Mouse (Mus musculus) left cerebral cortex, postnatal 4 days (tissue): ENCODE results near the gene Aqp9. TPM values are rescaled to one million over a fixed set of nuclear protein-coding genes. Genes with fewer than 3 reads are reported as not detected.

Experiments used
- DNase-seq: peaks from one replicate; pipeline ENCODE4 v3.0.0-alpha.2; 2022
- intact Hi-C: fragments of 180-260 bp; cut with DNase I; formaldehyde crosslinking; loops from one replicate; pipeline ENCODE4 v1.15.1; 2025
- total RNA-seq, 2 experiments: library from RNA; stranded (reverse); gene quantifications; 2 replicates each; pipeline ENCODE4 v1.2.3; 2021

Gene Aqp9
- 1 to 10 TPM in 1 of 2 experiments, under 1 TPM in 1; 0.87 to 1.5 TPM for total RNA-seq

DNA sequence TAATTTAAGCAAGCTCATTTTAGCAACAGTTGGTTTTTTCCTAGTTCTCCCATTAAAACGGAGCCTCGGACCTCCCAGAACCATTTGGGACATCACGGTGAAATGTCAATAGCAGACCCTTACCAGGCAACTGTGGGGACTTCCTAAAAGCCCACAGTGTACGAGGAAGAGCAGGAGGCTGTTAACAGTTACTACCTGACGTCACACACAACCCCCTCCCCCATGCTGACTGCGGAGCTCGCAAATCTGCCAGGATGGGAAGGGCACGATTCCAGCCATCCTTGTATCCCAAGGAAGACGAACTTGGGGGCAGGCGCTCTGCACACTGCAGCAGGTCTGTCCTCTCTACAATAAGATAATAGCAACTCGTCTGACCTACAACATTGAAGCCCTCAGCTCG lies at the start of gene Aqp9:
Aqp9 (minus strand) TSS at position 172 of the 400 bp plus-strand sequence.
- DNase-seq: peak; percentile 33
- intact Hi-C loops: no loop called here

DNA sequence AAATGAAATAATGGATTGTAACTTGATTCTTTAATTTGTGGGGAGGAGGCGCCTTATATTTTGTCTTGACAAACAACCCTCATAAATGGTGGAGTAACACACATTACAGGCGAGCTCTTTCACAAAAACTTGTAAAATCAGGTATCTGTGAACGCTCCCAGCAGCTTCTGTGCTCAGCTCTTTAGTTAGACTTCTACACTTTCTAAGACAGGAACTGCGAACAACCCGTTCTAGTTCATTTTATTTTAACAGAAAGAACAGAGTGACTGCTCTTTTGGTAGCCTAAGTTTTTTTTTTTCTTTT lies 49.3 kb upstream of the Aqp9 start:
- intact Hi-C loops: loop anchor here (10.0 kb wide), 3 partner anchors 137 to 397 kb away; no protein-coding TSS in a partner anchor
- DNase-seq: no peak

DNA sequence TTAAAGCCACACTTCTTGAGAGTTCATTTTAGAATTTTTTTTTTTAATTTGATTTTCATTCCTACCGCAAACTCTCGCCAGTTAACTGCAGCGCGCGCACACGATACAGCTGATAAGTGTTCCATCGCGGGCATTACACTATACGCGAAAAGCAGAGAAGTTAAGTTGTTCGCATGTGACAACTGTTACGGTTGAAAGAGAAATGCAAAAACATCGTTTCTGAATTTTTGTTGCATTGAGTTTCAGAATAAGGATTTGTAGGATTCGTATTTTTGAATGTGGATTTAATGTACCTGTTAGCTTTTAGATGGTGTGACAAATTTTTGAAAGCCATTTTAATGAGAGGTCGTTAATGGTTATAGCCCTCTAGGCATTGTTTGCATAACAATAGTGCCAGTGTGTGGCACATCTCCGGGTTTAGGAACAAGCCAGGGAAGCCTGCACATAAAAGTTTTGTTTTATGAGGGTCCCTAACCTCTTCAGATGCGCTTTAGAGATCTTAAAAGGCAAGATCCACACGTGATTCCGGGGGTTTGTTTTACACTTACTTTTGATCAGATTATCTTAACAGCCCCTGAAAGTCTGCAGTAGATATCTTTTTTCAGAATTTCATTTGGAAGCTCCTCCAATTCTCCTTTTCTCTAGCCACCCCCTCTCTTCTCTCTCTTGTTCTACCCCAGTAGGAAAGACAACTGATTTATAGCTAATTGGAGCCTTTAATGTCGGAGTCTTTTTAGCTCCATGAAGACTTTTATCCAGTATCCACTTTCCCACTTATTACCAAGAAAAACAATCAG lies 48.7 kb upstream of the Aqp9 start:
- intact Hi-C loops: loop anchor here (10.0 kb wide), 3 partner anchors 138 to 398 kb away; no protein-coding TSS in a partner anchor
- DNase-seq: no peak

DNA sequence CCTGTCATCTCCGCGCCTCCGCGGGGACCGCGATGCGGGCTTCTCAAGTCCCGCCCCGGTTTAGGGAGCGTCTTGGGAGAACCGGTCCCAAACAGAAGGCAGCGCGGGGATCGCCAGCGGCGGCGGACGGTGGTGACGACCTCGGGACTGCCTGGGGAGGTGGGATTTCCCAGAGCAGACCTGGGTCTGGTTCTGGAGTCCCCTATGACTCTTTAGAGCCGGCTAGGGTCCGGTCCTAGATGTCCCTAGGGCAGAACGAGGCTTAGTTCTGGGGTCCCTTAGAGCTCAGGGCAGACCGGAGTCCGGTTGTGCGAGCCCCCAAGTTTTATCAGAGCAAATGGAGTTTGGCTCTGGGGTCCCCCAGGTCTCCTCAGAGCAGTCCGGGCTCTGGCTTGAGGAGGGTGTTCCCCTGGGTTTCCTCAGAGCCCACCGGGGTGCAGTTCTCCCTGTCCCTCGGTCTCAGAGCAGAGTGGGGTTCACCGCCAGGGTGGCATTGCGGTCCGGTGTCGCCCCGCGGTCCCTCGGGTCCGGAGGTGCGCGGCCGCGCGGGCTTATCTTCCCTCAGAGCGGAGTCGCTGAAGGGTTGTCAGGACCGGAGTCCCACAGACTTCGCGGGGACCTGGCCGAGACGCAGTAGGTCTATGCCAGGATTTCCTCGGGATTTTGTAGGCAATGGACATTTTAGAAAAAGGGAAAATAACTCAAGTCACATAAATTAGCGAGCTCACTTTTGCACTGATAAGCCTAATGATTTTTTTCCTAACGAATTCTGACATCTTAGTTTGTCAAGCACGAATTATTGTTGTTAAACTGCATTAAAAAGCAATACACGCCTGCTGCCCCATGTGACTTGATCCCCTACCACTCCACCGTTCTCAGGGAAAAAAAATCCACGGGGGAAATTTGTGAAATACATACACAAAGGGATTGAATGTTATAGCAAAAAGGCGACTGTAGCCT lies 47.8 kb upstream of the Aqp9 start:
- peak; percentile 12 for DNase-seq
- intact Hi-C loops: loop anchor here (10.0 kb wide), 3 partner anchors 138 to 398 kb away; no protein-coding TSS in a partner anchor

DNA sequence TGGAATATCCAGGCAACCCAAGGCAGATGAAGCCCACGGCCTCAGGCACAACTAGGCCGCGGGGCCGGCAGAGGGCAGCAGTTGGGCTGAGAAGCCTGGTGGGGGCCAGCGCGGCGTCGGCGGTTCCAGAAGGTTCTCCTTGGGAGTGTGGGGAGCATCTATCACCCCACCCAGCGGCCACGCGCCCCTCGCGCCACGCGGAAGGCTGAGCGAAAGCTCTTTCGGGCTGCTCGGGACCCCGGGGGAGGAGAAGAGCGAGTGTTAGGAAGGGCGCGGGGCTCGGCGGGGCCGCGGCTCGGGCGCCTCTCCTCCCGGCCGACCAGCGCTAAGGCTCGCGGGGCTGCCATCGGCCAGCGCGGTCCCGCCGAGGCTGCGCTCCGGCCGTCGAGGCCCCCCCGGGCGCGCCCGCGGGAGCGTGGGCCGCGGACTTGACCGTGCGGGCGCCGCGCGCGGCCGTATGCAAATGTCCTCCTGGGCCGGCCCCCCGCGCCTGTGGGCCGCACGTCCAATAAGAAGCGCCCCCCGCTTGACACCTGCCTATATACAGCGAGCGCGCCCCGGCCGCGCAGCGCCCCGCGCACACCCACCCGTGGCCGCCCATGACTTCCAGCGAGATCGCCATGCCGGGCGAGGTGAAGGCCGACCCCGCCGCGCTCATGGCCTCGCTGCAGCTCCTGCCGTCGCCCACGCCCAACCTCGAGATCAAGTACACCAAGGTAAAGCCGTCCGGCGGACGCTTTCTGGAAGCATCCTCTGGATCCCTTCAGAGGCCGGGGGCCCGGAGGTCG lies 47.0 kb upstream of the Aqp9 start, which contains the start of gene Aldh1a2:
Aldh1a2 (plus strand) TSS at position 542 of the 788 bp plus-strand sequence.
- intact Hi-C loops: loop anchor here (10.0 kb wide), 3 partner anchors 139 to 399 kb away; no protein-coding TSS in a partner anchor

DNA sequence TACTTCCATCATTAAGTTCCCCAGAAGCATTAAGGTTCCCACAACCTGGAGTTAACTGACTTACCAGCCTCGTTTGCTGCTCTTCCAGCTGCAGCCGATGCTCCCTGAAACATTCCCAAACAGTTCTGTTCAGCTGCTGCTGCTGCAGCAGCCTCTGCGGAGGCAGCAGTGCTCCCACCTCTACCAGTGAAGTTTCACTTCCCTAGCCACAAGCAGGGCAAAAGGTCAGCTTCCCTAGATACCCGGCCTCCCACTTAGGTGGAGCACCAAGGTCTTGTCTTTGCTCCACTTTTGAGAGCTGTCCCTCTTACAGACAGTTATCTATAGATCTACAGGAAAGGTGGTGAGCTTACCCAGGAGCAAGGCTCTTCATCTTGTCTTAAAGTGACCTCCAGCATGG lies 45.2 kb upstream of the Aqp9 start:
- intact Hi-C loops: loop anchor here (10.0 kb wide), 3 partner anchors 141 to 401 kb away; no protein-coding TSS in a partner anchor
- DNase-seq: no peak

More for the DNA sequence above, 47.0 kb upstream of the Aqp9 start, which contains the start of gene Aldh1a2:
- peak; percentile 72 for DNase-seq

DNA sequence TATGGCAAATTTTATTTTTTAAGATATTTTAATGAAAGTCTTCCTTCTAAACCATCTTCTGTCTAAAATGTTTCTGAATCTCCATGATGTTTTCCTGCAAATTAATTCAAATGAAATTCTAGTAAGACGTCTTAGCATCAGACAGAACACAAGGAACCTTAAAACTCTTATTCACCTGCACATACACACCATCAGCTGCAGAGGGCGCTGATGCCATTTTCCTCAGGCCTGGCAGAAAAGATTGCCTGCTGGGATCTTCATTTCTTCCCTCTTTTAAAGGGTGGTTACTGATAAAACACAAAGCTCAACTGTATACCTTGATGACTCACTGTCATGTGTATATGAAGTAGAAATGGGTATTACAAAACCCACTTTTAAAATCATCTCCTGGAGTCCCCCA lies 42.4 kb upstream of the Aqp9 start:
- intact Hi-C loops: loop anchor here (10.0 kb wide), 3 partner anchors 144 to 404 kb away; no protein-coding TSS in a partner anchor
- DNase-seq: peak; percentile 21

DNA sequence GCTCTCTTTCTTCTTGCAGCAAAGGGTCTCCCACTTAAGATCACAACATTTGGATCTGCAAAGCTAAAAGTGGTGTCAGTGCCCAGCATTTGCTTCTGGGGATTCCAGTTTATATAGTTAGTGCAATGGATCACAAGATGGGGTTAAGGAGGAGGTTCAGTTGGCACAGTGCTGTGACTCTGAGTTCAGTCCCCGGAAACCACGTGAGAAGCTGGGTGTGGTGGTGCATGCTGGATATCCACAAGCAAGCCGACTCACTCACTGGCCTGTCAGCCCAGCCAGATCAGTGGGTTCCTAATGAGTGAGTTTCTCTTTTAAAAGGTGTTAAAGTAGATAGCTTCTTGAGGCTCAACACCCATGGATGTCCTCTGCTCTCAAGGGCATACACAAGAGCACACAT lies 40.8 kb upstream of the Aqp9 start:
- no peak for DNase-seq
- intact Hi-C loops: no loop called here

DNA sequence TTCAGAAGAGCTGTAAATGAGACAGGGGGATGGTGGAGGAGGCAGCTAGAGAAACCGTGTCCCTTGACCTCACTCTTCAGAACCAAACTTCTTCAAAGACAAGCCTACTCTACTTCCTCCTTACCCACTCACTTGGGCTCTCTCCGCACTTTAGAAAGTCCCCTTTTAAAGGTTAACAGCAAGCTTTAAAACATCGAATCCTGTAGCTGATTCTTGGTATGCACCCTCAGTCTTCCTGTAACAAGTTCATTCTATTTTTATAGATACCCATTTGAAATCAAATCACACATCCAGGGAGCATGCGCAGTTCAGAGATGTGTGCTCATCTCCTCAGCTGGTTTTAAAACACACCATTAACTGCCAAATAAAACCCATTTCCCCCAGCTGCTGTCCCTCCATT lies 33.8 kb upstream of the Aqp9 start:
- DNase-seq: no peak
- intact Hi-C loops: no loop called here

DNA sequence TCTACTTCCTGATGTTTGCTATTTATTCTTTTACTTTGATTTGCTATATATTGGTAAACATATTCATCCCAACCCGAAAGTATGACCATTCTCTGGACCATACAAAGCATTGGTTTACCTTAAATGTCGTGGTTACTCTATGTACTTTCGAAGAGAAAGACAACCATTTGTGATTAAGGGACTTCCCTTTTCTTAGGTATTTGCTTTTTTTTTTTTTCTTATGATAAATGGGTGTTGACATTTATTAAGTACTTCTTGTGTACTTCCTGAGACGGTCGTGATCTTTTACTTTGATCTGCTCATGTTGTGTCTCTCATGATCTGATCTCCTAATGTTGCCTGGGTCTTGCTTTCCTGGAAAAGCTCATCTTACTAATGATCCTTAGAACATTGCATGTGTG lies 30.3 kb upstream of the Aqp9 start:
- intact Hi-C loops: no loop called here
- no peak for DNase-seq

DNA sequence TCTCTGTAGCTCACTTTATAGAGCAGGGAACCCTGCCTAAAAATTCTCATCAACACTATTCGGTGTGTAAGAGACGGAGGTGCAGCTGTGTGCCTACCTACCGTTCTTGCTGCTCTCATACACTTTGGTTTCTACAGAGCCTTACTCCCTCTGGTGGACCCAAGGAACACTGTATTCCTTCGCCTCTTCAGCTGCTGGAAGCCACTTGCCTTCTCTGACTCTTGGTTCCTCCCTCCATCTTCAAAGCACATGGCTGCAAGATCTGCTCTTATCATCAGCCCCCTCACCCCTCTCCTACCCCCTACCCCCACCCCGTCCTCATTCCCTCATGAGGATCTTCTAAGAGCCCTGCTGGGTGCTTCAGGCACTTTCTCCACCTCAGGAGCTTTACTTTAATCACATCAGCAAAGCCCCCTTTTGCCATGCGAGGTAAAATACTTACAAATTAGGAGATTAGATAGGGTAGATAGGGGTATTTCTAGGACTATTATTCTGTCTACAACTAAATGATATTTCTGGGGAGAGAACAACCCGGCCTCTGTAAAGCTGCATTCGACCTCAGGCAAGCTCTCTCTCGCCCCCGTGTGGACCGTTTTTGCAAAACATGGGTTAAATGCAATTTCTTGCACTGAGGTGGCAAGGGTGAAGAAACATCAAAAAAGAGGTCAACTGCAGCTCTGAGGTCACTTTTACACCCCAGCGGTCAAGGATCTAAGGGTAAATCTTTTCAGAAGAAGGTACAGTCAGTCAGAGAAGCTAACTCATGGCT lies 20.3 kb upstream of the Aqp9 start:
- intact Hi-C loops: loop anchor here (10.0 kb wide), 1 partner anchor 54 kb away; no protein-coding TSS in a partner anchor
- DNase-seq: peak; percentile 68

DNA sequence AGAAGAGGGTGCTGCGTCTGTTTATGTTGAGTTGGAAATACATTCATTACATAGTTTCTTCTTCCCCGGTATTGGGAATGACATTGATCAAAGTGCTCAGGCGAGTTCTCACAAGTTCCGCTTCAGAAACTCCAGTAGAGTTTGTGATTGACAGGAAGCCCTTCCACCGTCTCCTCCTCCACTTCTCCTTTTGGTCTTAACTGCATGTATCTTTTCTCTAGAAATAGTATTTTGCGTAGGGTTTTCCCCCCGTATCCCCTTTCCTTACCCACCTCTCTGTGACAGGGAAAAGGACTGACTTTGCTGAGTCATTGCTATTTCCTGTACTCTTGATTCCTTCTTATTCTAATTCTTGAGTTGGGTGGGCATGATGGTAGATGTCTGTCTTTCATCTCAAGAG lies 18.9 kb upstream of the Aqp9 start:
- DNase-seq: no peak
- intact Hi-C loops: loop anchor here (10.0 kb wide), 1 partner anchor 53 kb away; no protein-coding TSS in a partner anchor

DNA sequence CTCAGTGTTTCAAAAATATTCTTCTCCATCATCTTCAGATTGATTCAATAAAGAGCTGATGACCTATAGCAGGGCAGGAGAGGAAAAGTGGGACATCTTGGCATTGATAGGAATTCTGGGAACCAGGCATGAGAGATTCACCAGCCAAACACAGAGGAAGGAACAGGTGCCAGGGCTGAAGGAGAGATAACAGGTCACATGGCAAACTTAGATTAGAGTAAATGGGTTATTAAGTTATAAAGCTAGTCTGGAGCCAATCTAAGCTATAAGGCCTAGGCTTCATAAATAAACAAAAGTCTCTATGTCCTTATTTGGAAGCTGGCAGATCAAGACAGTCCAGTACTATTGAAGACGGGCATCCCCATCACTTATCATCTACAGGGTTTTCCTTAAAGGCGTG lies 17.3 kb upstream of the Aqp9 start:
- intact Hi-C loops: loop anchor here (10.0 kb wide), 1 partner anchor 51 kb away; no protein-coding TSS in a partner anchor
- DNase-seq: no peak

DNA sequence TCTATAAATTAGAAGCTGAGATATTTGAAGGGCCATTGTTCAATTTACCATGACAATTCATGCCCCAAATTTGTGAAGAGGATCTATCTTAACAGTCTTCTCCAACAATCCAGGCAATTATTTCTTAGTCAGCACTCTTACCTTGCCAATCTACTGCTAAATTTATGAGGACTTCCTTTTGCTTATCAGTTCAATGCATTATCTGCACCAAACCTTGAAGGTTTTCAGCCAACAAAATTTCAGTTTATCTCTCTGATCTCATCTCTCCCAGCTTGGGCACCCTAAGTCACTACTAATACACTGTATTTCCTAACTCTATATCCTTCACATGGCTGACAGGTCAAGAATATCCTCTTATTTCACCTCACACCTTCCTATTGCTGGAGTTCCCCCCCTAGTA lies 16.8 kb upstream of the Aqp9 start:
- intact Hi-C loops: loop anchor here (10.0 kb wide), 1 partner anchor 50 kb away; no protein-coding TSS in a partner anchor
- DNase-seq: no peak

DNA sequence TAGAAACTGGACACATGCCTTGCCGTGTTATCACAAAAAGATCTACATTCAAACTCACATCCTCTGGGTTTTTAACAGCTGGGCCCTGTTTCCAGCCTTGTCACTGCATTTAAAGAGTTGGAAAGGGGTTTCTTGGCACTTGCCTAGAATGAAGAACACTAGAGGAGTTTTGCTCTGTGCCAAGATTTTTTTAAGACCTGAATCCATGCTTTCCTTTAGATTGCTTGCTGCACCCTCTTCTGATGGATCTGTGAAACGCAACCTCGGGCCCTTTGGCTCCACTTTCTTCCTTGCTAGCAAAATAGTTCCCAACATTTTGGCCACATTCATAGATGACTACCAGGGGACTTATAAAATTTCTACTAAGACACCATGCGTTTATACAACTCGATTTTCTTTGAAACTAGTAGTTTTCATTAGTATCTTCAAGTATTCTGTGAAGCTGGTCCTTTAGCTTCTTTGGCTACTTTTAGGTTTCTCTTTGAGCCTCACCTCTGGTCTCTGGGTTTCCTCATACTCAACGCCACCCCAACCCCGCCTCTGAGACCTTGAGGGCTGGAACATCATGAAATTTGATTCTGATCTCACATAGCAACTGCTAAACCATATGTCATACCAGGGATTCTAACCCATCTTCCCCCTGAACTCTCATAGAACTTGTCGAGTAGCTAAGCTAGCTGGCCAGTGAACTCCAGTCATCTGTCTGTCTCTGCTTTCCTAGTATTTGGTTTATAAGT lies 11.7 kb upstream of the Aqp9 start:
- DNase-seq: no peak
- intact Hi-C loops: loop anchor here (10.0 kb wide), 1 partner anchor 45 kb away; no protein-coding TSS in a partner anchor

DNA sequence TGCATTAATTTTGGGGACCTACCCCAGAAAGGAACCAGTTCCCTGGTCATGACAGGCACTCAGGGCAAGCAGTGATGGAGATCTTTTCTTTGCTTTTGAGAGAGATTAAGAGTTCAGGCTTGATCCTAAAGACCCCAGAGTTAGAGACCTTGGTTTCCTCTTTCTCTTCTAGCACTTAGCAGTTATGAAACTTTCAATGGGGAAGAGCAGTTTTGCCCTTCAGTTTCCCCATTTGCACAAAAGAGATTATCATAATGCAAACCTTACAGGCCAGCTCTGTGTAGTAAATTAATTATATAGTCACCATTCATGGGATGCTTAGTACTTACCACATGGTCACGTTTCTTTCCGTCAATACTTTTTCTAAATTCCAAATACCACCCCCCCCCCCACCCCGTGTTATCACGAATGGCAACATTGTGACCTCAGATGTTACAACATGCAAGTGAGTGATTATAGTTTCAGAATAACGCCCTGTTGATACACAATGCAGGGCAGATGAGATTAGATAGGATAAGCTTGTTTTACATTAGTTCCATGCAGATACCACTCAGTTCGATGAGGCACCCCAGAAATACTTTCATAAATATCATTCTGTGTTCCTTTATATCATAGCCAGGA lies 10.9 kb upstream of the Aqp9 start:
- intact Hi-C loops: no loop called here
- DNase-seq: no peak

DNA sequence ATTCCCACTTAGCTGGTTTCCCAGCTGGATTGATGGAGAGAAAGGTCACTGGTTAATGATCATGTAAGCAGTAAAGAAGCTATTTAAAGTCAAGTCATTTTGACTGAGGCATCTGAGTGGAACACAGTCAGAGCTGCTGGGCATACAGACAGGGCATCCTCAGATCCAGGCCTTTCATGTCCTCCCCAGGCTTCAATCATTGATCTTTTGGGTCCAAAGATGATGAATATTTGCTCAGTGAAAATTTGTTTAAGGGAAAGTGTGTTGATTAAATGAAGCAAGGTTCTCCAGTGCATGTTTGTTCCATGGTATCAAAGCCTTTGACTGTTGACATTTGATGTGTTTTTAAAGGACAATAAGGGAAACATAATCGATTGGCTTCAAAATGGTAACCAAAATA lies 7.2 kb upstream of the Aqp9 start:
- intact Hi-C loops: no loop called here

DNA sequence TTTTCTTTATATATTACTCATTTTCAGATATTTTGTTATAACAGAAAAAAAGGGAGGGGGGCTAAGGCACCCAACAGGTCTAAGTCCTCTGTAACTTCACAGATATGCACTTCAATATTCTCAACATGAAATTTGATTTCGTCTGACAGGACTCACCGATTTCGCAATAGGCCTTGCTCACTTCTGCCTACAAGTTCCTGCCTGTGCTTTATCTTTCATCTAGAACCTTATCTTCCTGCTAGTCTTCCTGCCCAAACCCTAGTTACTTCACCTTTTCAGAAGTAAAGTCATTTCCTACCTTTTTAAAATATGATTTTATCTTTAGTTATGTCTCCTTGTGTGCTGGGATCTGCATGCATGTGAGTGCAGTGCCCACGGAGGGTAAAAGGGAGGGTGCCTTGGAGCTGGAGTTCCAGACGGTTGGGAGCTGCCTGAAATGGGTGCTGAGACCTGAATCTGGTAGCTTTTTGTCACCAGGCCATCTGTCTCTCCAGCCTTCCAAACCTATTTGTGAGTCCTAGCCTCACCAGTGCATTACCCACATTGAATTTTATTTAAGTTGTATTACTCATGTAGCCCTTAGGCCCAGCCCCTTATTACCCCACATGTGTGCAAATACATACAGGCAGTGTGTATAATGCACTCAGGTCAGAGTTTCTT lies 6.0 kb upstream of the Aqp9 start:
- DNase-seq: no peak
- intact Hi-C loops: no loop called here

More for the DNA sequence above, 7.2 kb upstream of the Aqp9 start:
- no peak for DNase-seq
